Mouse (Mus musculus): ENCODE measurements around the gene Exosc2. TPM values are rescaled to one million over a fixed set of nuclear protein-coding genes. Genes with fewer than 3 reads are reported as not detected.

Exosc2 gene
- polyA plus RNA-seq, 1 experiment from 2014 or later, result 73.6 TPM

Other genes with a start within 250 kb of the Exosc2 start
- 13.8 and 20.3 TPM in 2 replicates for gene Ass1, start 200.5 kb upstream of the Exosc2 start, polyA plus RNA-seq (2014; fragmentation: Nextera tagmentation; extraction: Ambion mirVana)
- 81.5 and 102 TPM in 2 replicates for gene Fubp3, start 98.1 kb upstream of the Exosc2 start, polyA plus RNA-seq (2014; fragmentation: Nextera tagmentation; extraction: Ambion mirVana)
- not detected in 2 replicates for gene Prdm12, start 30.7 kb upstream of the Exosc2 start, polyA plus RNA-seq (2014; fragmentation: Nextera tagmentation; extraction: Ambion mirVana)
- gene Abl1, start 17.7 kb downstream of the Exosc2 start, polyA plus RNA-seq (2014; fragmentation: Nextera tagmentation; extraction: Ambion mirVana), result 30.9 and 54.6 TPM in 2 replicates
- 0.09 TPM in 1 of 2 replicates, not detected in the other for gene Qrfp, start 139.9 kb downstream of the Exosc2 start, polyA plus RNA-seq (2014; fragmentation: Nextera tagmentation; extraction: Ambion mirVana)
- gene Fibcd1, start 175.3 kb downstream of the Exosc2 start, polyA plus RNA-seq (2014; fragmentation: Nextera tagmentation; extraction: Ambion mirVana), result 1.1 TPM in 2 replicates
- 2.0 and 3.6 TPM in 2 replicates for gene Lamc3, start 216.6 kb downstream of the Exosc2 start, polyA plus RNA-seq (2014; fragmentation: Nextera tagmentation; extraction: Ambion mirVana)

Data from kidney, embryonic 14.5 days (tissue).